Mouse (Mus musculus): ENCODE data around the gene Nsf.
A peak's percentile ranks its signal among the peaks of the same experiment; 100 is the strongest.

Nsf gene

GRCm38 (mm10) chr11:103941351-103941750 lies 12.5 kb downstream of the Nsf start:
- DNase-seq (ENCODE audit: low read depth, low spot score) = no peak

GRCm38 (mm10) chr11:103940887-103941286 lies 13.0 kb downstream of the Nsf start:
- no peak for DNase-seq (ENCODE audit: low read depth, low spot score)

- no peak for DNase-seq (ENCODE audit: low read depth, low spot score)
Measured at GRCm38 (mm10) chr11:103937976-103938728, 15.7 kb downstream of the Nsf start.

GRCm38 (mm10) chr11:103937451-103937850 lies 16.4 kb downstream of the Nsf start:
- no peak for DNase-seq (ENCODE audit: low read depth, low spot score)

GRCm38 (mm10) chr11:103935717-103936116 lies 18.1 kb downstream of the Nsf start:
- DNase-seq (ENCODE audit: low read depth, low spot score) = no peak

- no peak for DNase-seq (ENCODE audit: low read depth, low spot score)
Measured at GRCm38 (mm10) chr11:103933886-103934285, 20.0 kb downstream of the Nsf start.

- DNase-seq (ENCODE audit: low read depth, low spot score) = no peak
Measured at GRCm38 (mm10) chr11:103923957-103924356, 29.9 kb downstream of the Nsf start.

GRCm38 (mm10) chr11:103923272-103923671 lies 30.6 kb downstream of the Nsf start:
- no peak for DNase-seq (ENCODE audit: low read depth, low spot score)

GRCm38 (mm10) chr11:103922812-103923211 lies 31.0 kb downstream of the Nsf start:
- DNase-seq (ENCODE audit: low read depth, low spot score) = no peak

- DNase-seq (ENCODE audit: low read depth, low spot score) = peak; percentile 40
Measured at GRCm38 (mm10) chr11:103920665-103921064, 33.2 kb downstream of the Nsf start.

GRCm38 (mm10) chr11:103916807-103917206 lies 37.0 kb downstream of the Nsf start:
- DNase-seq (ENCODE audit: low read depth, low spot score) = no peak

- DNase-seq (ENCODE audit: low read depth, low spot score) = no peak
Measured at GRCm38 (mm10) chr11:103915686-103916085, 38.2 kb downstream of the Nsf start.

- peak; percentile 51 for DNase-seq (ENCODE audit: low read depth, low spot score)
Measured at GRCm38 (mm10) chr11:103910993-103911585, 42.8 kb downstream of the Nsf start.

- no peak for DNase-seq (ENCODE audit: low read depth, low spot score)
Measured at GRCm38 (mm10) chr11:103910531-103910930, 43.3 kb downstream of the Nsf start.

- no peak for DNase-seq (ENCODE audit: low read depth, low spot score)
Measured at GRCm38 (mm10) chr11:103909809-103910208, 44.0 kb downstream of the Nsf start.

- no peak for DNase-seq (ENCODE audit: low read depth, low spot score)
Measured at GRCm38 (mm10) chr11:103909396-103909795, 44.5 kb downstream of the Nsf start.

GRCm38 (mm10) chr11:103906051-103906719 lies 47.7 kb downstream of the Nsf start:
- no peak for DNase-seq (ENCODE audit: low read depth, low spot score)

GRCm38 (mm10) chr11:103905506-103905905 lies 48.4 kb downstream of the Nsf start:
- DNase-seq (ENCODE audit: low read depth, low spot score) = no peak

- DNase-seq (ENCODE audit: low read depth, low spot score) = no peak
Measured at GRCm38 (mm10) chr11:103901581-103901966, 52.3 kb downstream of the Nsf start.

- DNase-seq (ENCODE audit: low read depth, low spot score) = no peak
Measured at GRCm38 (mm10) chr11:103900803-103901580, 52.9 kb downstream of the Nsf start.

GRCm38 (mm10) chr11:103896966-103897750 lies 56.7 kb downstream of the Nsf start:
- no peak for DNase-seq (ENCODE audit: low read depth, low spot score)

Data from embryo, embryonic 11.5 days (tissue).